Comparison of ENCODE assay signal across 33 mouse cellular contexts in the genomic region with DNA sequence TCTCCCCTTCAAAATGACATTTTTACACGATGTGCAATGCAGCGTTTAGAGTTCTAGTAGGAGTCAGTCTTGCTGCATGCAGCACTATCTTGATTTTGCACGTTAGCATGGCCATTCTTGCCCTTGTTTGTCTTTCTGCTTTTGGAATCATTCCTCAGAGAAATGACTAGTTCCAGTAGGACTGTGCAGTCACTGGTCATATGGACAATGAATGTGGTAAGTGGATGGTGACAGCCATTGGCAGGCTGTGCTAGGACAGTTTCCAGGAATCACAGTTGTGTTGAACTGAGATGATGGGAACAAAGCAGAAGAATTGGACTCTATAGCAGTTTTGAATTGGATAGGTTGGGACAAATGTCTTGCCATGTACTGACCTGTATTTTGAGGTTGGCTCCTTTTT. TPM values are rescaled to one million over a fixed set of nuclear protein-coding genes. Genes with fewer than 3 reads are reported as not detected.
DNase-seq lines count a peak whose midpoint lies in the region; ATAC-seq lines count a peak whose summit lies in the region.
"Had no signal": no experiment of that assay in that cellular context is flagged by ENCODE, and none has a peak within 500 bp of the region (broad histone marks: within the 10 kb centered on the region; RNA-seq: fewer than 3 reads in every experiment).

No protein-coding gene starts in this region.

- H3K4me1 ChIP-seq in heart, embryonic 10.5 days: peaks cover 3% of the 10 kb centered on the region; the same call in 1 of the 2 replicates
- H3K4me1 ChIP-seq in heart, embryonic 15.5 days (replicated peaks): peaks cover 7% of the 10 kb centered on the region; the same call in 1 of the 2 replicates
- no peaks in the 10 kb centered on the region for H3K4me1 ChIP-seq in intestine, embryonic 16.5 days (ENCODE audit: control insufficient read depth, insufficient read depth, low read length)
- no peaks in the 10 kb centered on the region for H3K4me1 ChIP-seq in midbrain, embryonic 13.5 days (replicated peaks)
- H3K4me1 ChIP-seq: hindbrain, embryonic 15.5 days; limb, embryonic 12.5 days; lung, embryonic 15.5 days; midbrain, embryonic 12.5 days had no signal

- no peak overlapping the region for H3K4me3 ChIP-seq in heart, embryonic 10.5 days
- H3K4me3 ChIP-seq in heart, embryonic 15.5 days: no peak overlapping the region
- no peak overlapping the region for H3K4me3 ChIP-seq in intestine, embryonic 16.5 days (ENCODE audit: low read length)
- H3K4me3 ChIP-seq in midbrain, embryonic 13.5 days (replicated peaks): no peak overlapping the region
- H3K4me3 ChIP-seq: hindbrain, embryonic 15.5 days; layer of hippocampus, adult 2 months; left cerebral cortex, adult 2 months; limb, embryonic 12.5 days; lung, embryonic 15.5 days; megakaryocyte, embryonic 14.5 days; midbrain, embryonic 12.5 days had no signal

- no peak overlapping the region for H3K9ac ChIP-seq in heart, embryonic 15.5 days
- no peak overlapping the region for H3K9ac ChIP-seq in intestine, embryonic 16.5 days (ENCODE audit: low read depth, low read length)
- no peak overlapping the region for H3K9ac ChIP-seq in midbrain, embryonic 13.5 days (replicated peaks)
- H3K9ac ChIP-seq: hindbrain, embryonic 15.5 days; limb, embryonic 12.5 days; lung, embryonic 15.5 days; midbrain, embryonic 12.5 days had no signal

- no peak overlapping the region for H3K4me2 ChIP-seq in heart, embryonic 15.5 days
- H3K4me2 ChIP-seq in intestine, embryonic 16.5 days (ENCODE audit: low read depth, low read length): no peak overlapping the region
- no peak overlapping the region for H3K4me2 ChIP-seq in midbrain, embryonic 13.5 days (replicated peaks)
- H3K4me2 ChIP-seq: hindbrain, embryonic 15.5 days; limb, embryonic 12.5 days; lung, embryonic 15.5 days; midbrain, embryonic 12.5 days had no signal

- H3K27me3 ChIP-seq in heart, embryonic 10.5 days (ENCODE audit: insufficient read depth, poor library complexity, severe bottlenecking): no peaks in the 10 kb centered on the region
- H3K27me3 ChIP-seq in heart, embryonic 15.5 days: no peaks in the 10 kb centered on the region
- no peaks in the 10 kb centered on the region for H3K27me3 ChIP-seq in intestine, embryonic 16.5 days (replicated peaks; ENCODE audit: control insufficient read depth, insufficient read depth, low read length)
- no peaks in the 10 kb centered on the region for H3K27me3 ChIP-seq in midbrain, embryonic 13.5 days
- H3K27me3 ChIP-seq: CH12.LX; hindbrain, embryonic 15.5 days; limb, embryonic 12.5 days; lung, embryonic 15.5 days; midbrain, embryonic 12.5 days had no signal

- no peaks in the 10 kb centered on the region for H3K36me3 ChIP-seq in heart, embryonic 10.5 days
- H3K36me3 ChIP-seq in heart, embryonic 15.5 days: no peaks in the 10 kb centered on the region; the same call in 1 of the 2 replicates
- no peaks in the 10 kb centered on the region for H3K36me3 ChIP-seq in intestine, embryonic 16.5 days (ENCODE audit: control insufficient read depth, insufficient read depth, low read length)
- no peaks in the 10 kb centered on the region for H3K36me3 ChIP-seq in midbrain, embryonic 13.5 days
- H3K36me3 ChIP-seq: hindbrain, embryonic 15.5 days; limb, embryonic 12.5 days; lung, embryonic 15.5 days; midbrain, embryonic 12.5 days had no signal

- peak; percentile 78 for DNase-seq in heart, adult 11 months
- no peak for DNase-seq in heart, embryonic 10.5 days (ENCODE audit: low spot score)
- DNase-seq in 3T3-L1 (ENCODE audit: low read depth, low spot score): peak; percentile 20
- DNase-seq in Muller cell, postnatal 12 days (ENCODE audit: inconsistent ontology term): peak; percentile 19
- no peak for DNase-seq in MN1 (ENCODE audit: low spot score)
- DNase-seq: adrenal gland, postnatal 25 days; cerebellum, adult 18-20 months; cerebellum, postnatal 36 days; gastrocnemius, postnatal 10 days; kidney, adult 2 months; kidney, postnatal 36 days; lung, postnatal 36 days had no signal

- WGBS in heart, embryonic 10.5 days: 55% methylated on average over 3 of the region's 3 CpGs
- WGBS in heart, embryonic 15.5 days: 29% methylated on average over 3 of the region's 3 CpGs
- WGBS in intestine, embryonic 16.5 days: 74% methylated on average over 3 of the region's 3 CpGs
- WGBS in midbrain, embryonic 13.5 days: 84% methylated on average over 3 of the region's 3 CpGs

- ATAC-seq in heart, embryonic 15.5 days (replicated peaks; ENCODE audit: insufficient number of reproducible peaks, insufficient read depth, low FRiP score, low read depth): 0 out of 2 replicates have a peak, but pooled peaks have one; percentile 43
- ATAC-seq in intestine, embryonic 16.5 days: no peak
- ATAC-seq in midbrain, embryonic 13.5 days: no peak
- ATAC-seq: forebrain, embryonic 14.5 days; inflammation-experienced regulatory T-cells, adult 6 months had no signal

- no peak overlapping the region for H3K27ac ChIP-seq in heart, embryonic 10.5 days
- peak overlapping the region; percentile 26; the same call in 1 of the 2 replicates for H3K27ac ChIP-seq in heart, embryonic 15.5 days
- no peak overlapping the region for H3K27ac ChIP-seq in intestine, embryonic 16.5 days (ENCODE audit: low read length)
- no peak overlapping the region for H3K27ac ChIP-seq in midbrain, embryonic 13.5 days
- H3K27ac ChIP-seq: hindbrain, embryonic 15.5 days; layer of hippocampus, adult 2 months; left cerebral cortex, adult 2 months; limb, embryonic 12.5 days; lung, embryonic 15.5 days; midbrain, embryonic 12.5 days had no signal

- H3K9me3 ChIP-seq in heart, embryonic 10.5 days: no peaks in the 10 kb centered on the region
- H3K9me3 ChIP-seq in heart, embryonic 15.5 days (replicated peaks): no peaks in the 10 kb centered on the region
- H3K9me3 ChIP-seq in intestine, embryonic 16.5 days (ENCODE audit: control insufficient read depth, low read length): no peaks in the 10 kb centered on the region
- no peaks in the 10 kb centered on the region for H3K9me3 ChIP-seq in midbrain, embryonic 13.5 days
- H3K9me3 ChIP-seq: hindbrain, embryonic 15.5 days; limb, embryonic 12.5 days; lung, embryonic 15.5 days; megakaryocyte, embryonic 14.5 days; midbrain, embryonic 12.5 days had no signal

RNA-seq across cellular contexts. Expression of gene 4930455H04Rik, which starts 53.1 kb away (rescaled TPM):
- polyA plus RNA-seq in heart, embryonic 10.5 days (2016; fragmentation: Nextera tagmentation; extraction: Ambion mirVana): not detected in 2 replicates
- polyA plus RNA-seq in heart, embryonic 15.5 days (2015; fragmentation: Nextera tagmentation; extraction: Ambion mirVana): not detected in 2 replicates
- not detected in 2 replicates for polyA plus RNA-seq in intestine, embryonic 16.5 days (2015; fragmentation: Nextera tagmentation; extraction: Ambion mirVana)
- not detected in 2 replicates for polyA plus RNA-seq in midbrain, embryonic 13.5 days (2015; fragmentation: Nextera tagmentation; extraction: Ambion mirVana)
- polyA plus RNA-seq: C2C12; embryonic facial prominence, embryonic 11.5 days; forebrain, embryonic 14.5 days; gonadal fat pad, adult 2 months; hindbrain, embryonic 15.5 days; inflammation-experienced regulatory T-cells, adult 6 months; kidney, adult 2 months; kidney, embryonic 16.5 days; limb, embryonic 12.5 days; liver, adult 2 months; liver, embryonic 16.5 days; lung, embryonic 15.5 days; midbrain, embryonic 12.5 days; neural tube, embryonic 14.5 days; urinary bladder, adult 2 months had no signal

RNA-seq across cellular contexts. Expression of gene Palmd, which starts 53.9 kb away (rescaled TPM):
- polyA plus RNA-seq in heart, embryonic 10.5 days (2016; fragmentation: Nextera tagmentation; extraction: Ambion mirVana): 3.9 and 6.6 TPM in 2 replicates
- polyA plus RNA-seq in heart, embryonic 15.5 days (2015; fragmentation: Nextera tagmentation; extraction: Ambion mirVana): 14.5 and 17.4 TPM in 2 replicates
- polyA plus RNA-seq in intestine, embryonic 16.5 days (2015; fragmentation: Nextera tagmentation; extraction: Ambion mirVana): 2.8 and 2.9 TPM in 2 replicates
- 7.7 and 8.9 TPM in 2 replicates for polyA plus RNA-seq in midbrain, embryonic 13.5 days (2015; fragmentation: Nextera tagmentation; extraction: Ambion mirVana)
- polyA plus RNA-seq: inflammation-experienced regulatory T-cells, adult 6 months had no signal

RNA-seq across cellular contexts. Expression of gene Frrs1, which starts 55.7 kb away (rescaled TPM):
- polyA plus RNA-seq in heart, embryonic 10.5 days (2016; fragmentation: Nextera tagmentation; extraction: Ambion mirVana): 24.8 and 32.7 TPM in 2 replicates
- 14.8 and 18.6 TPM in 2 replicates for polyA plus RNA-seq in heart, embryonic 15.5 days (2015; fragmentation: Nextera tagmentation; extraction: Ambion mirVana)
- polyA plus RNA-seq in intestine, embryonic 16.5 days (2015; fragmentation: Nextera tagmentation; extraction: Ambion mirVana): 44.6 and 44.7 TPM in 2 replicates
- polyA plus RNA-seq in midbrain, embryonic 13.5 days (2015; fragmentation: Nextera tagmentation; extraction: Ambion mirVana): 2.6 and 3.6 TPM in 2 replicates

Comparison
In these comparisons a context has a peak if more than half of its experiments do, and no peak if none do; other contexts are left out.
1. DNase-seq: peak in heart, adult 11 months (single experiment), 3T3-L1 (single experiment) and Muller cell, postnatal 12 days (single experiment); none in heart, embryonic 10.5 days (single experiment) and MN1 (single experiment).